Mouse (Mus musculus) CH12.LX (cell line): ENCODE results near the gene Jmjd1c. TPM values are rescaled to one million over a fixed set of nuclear protein-coding genes. Genes with fewer than 3 reads are reported as not detected.
A peak's percentile ranks its signal among the peaks of the same experiment; 100 is the strongest.

Experiments used
- DNase-seq: peaks from one replicate; pipeline ENCODE4 v3.0.0-alpha.2; 2013; ENCODE audit errors: extremely low read depth
- H3K27ac ChIP-seq: 2 replicates; pipeline ENCODE4 v1.5.1; 2012; ENCODE audit warnings: low read depth, mild to moderate bottlenecking, control low read depth, moderate library complexity; ENCODE audit not compliant: insufficient read depth
- H3K27me3 ChIP-seq: replicated peaks from 2 replicates; pipeline ENCODE3; 2012; ENCODE audit warnings: inconsistent platforms
- H3K36me3 ChIP-seq, 2 experiments: replicated peaks in 1 of 2; 2 replicates each; pipeline versions ENCODE3 to v1.6.1; 2012; ENCODE audit warnings: inconsistent platforms in 1 of 2, low read length in 1 of 2, mild to moderate bottlenecking in 1 of 2, mixed read lengths in 1 of 2, moderate library complexity in 1 of 2; ENCODE audit not compliant: control insufficient read depth in 1 of 2, insufficient read depth in 1 of 2
- H3K4me1 ChIP-seq, 2 experiments: 2 replicates each; pipeline ENCODE4 v1.6.1; 2012; ENCODE audit warnings: inconsistent platforms in 1 of 2, moderate library complexity in 1 of 2; ENCODE audit not compliant: insufficient read depth in 2 of 2, control insufficient read depth in 1 of 2
- H3K4me2 ChIP-seq: 2 replicates; pipeline ENCODE4 v1.6.1; 2012; ENCODE audit warnings: low read depth, mild to moderate bottlenecking, control low read depth; ENCODE audit not compliant: poor library complexity, insufficient read depth, severe bottlenecking
- H3K4me3 ChIP-seq, 3 experiments: fragments of 150-350 bp in 1 of 3; sonication (generic) in 1 of 3; replicated peaks in 1 of 3; 2 replicates each; pipeline versions ENCODE3 to v1.5.1; 2011 to 2012; ENCODE audit warnings: low read depth in 2 of 3, low read length in 2 of 3, mild to moderate bottlenecking in 2 of 3, moderate library complexity in 2 of 3, control low read depth in 1 of 3, improper control_type of control experiment in 1 of 3, inconsistent platforms in 1 of 3, mixed read lengths in 1 of 3; ENCODE audit not compliant: poor library complexity in 1 of 3
- H3K79me2 ChIP-seq: replicated peaks from 2 replicates; pipeline ENCODE4 v1.6.1; 2012; ENCODE audit warnings: mild to moderate bottlenecking, moderate library complexity; ENCODE audit not compliant: control insufficient read depth, poor library complexity, insufficient read depth, severe bottlenecking; ENCODE audit errors: extremely low read depth
- H3K9ac ChIP-seq: 2 replicates; pipeline ENCODE4 v1.6.1; 2012; ENCODE audit warnings: low read depth, mild to moderate bottlenecking, control low read depth, moderate library complexity; ENCODE audit not compliant: insufficient read depth
- H3K9me3 ChIP-seq: replicated peaks from 2 replicates; pipeline ENCODE3; 2012; ENCODE audit warnings: low read length, inconsistent platforms, mixed read lengths
- BHLHE40 ChIP-seq: IDR thresholded peaks from 2 replicates; pipeline ENCODE4 v1.6.1; 2011; ENCODE audit warnings: mild to moderate bottlenecking, low read depth, low read length, improper control_type of control experiment
- CHD1 ChIP-seq: IDR thresholded peaks from 2 replicates; pipeline ENCODE4 v1.6.1; 2012; ENCODE audit warnings: low read depth, low read length, improper control_type of control experiment, inconsistent platforms
- CHD2 ChIP-seq: IDR thresholded peaks from 2 replicates; pipeline ENCODE4 v1.6.1; 2011; ENCODE audit warnings: low read length, improper control_type of control experiment
- CTCF ChIP-seq, 2 experiments: IDR thresholded peaks in 1 of 2; conservative IDR thresholded peaks in 1 of 2; 2 replicates each; pipeline ENCODE4 v1.5.1; 2011 to 2012; ENCODE audit warnings: low read depth in 2 of 2, low read length in 2 of 2, improper control_type of control experiment in 1 of 2, inconsistent platforms in 1 of 2, mild to moderate bottlenecking in 1 of 2, moderate library complexity in 1 of 2
- E2F4 ChIP-seq: IDR thresholded peaks from 2 replicates; pipeline ENCODE4 v1.6.1; 2011; ENCODE audit warnings: low read depth, low read length, improper control_type of control experiment; ENCODE audit not compliant: insufficient replicate concordance
- ELF1 ChIP-seq: IDR thresholded peaks from 2 replicates; pipeline ENCODE4 v1.6.1; 2014; ENCODE audit warnings: low read depth, mild to moderate bottlenecking, inconsistent platforms, low read length, improper control_type of control experiment
- EP300 ChIP-seq: IDR thresholded peaks from 2 replicates; pipeline ENCODE4 v1.6.1; 2011; ENCODE audit warnings: low read length, improper control_type of control experiment
- ETS1 ChIP-seq: conservative IDR thresholded peaks from 2 replicates; pipeline ENCODE4 v1.6.1; 2012; ENCODE audit warnings: low read depth, mild to moderate bottlenecking, inconsistent platforms, low read length, improper control_type of control experiment, moderate library complexity
- GABPA ChIP-seq: IDR thresholded peaks from 2 replicates; pipeline ENCODE4 v1.6.1; 2012; ENCODE audit warnings: low read depth, low read length, improper control_type of control experiment, inconsistent platforms; ENCODE audit not compliant: insufficient replicate concordance
- HCFC1 ChIP-seq: IDR thresholded peaks from 2 replicates; pipeline ENCODE4 v1.6.1; 2012; ENCODE audit warnings: low read depth, mild to moderate bottlenecking, inconsistent platforms, low read length, improper control_type of control experiment
- IRF4 ChIP-seq: IDR thresholded peaks from 2 replicates; pipeline ENCODE4 v1.6.1; 2014; ENCODE audit warnings: low read depth, mild to moderate bottlenecking, inconsistent platforms, low read length, improper control_type of control experiment
- JUN ChIP-seq: IDR thresholded peaks from 2 replicates; pipeline ENCODE4 v1.6.1; 2011; ENCODE audit warnings: low read depth, mild to moderate bottlenecking, low read length, improper control_type of control experiment, moderate library complexity; ENCODE audit not compliant: insufficient read depth
- JUND ChIP-seq: conservative IDR thresholded peaks from 2 replicates; pipeline ENCODE4 v1.6.1; 2011; ENCODE audit warnings: low read depth, low read length, improper control_type of control experiment
- KAT2A ChIP-seq: IDR thresholded peaks from 2 replicates; pipeline ENCODE4 v1.6.1; 2012; ENCODE audit warnings: low read length, improper control_type of control experiment, inconsistent platforms; ENCODE audit not compliant: insufficient replicate concordance
- MAFK ChIP-seq: IDR thresholded peaks from 2 replicates; pipeline ENCODE4 v1.6.1; 2011; ENCODE audit warnings: low read length, improper control_type of control experiment; ENCODE audit not compliant: insufficient replicate concordance
- MAX ChIP-seq: IDR thresholded peaks from 2 replicates; pipeline ENCODE4 v1.6.1; 2011; ENCODE audit warnings: low read length, improper control_type of control experiment
- MAZ ChIP-seq: IDR thresholded peaks from 2 replicates; pipeline ENCODE4 v1.6.1; 2012; ENCODE audit warnings: low read depth, mild to moderate bottlenecking, inconsistent platforms, low read length, improper control_type of control experiment, moderate library complexity
- MEF2A ChIP-seq: IDR thresholded peaks from 2 replicates; pipeline ENCODE4 v1.6.1; 2014; ENCODE audit warnings: low read depth, mild to moderate bottlenecking, inconsistent platforms, low read length, improper control_type of control experiment, borderline replicate concordance
- MXI1 ChIP-seq: IDR thresholded peaks from 2 replicates; pipeline ENCODE4 v1.6.1; 2011; ENCODE audit warnings: mild to moderate bottlenecking, low read depth, low read length, improper control_type of control experiment
- MYC ChIP-seq: IDR thresholded peaks from 2 replicates; pipeline ENCODE4 v1.6.1; 2011; ENCODE audit warnings: low read depth, mild to moderate bottlenecking, improper control_type of control experiment, low read length
- NELFE ChIP-seq: IDR thresholded peaks from 2 replicates; pipeline ENCODE4 v1.6.1; 2011; ENCODE audit warnings: low read depth, low read length, improper control_type of control experiment
- NRF1 ChIP-seq: IDR thresholded peaks from 2 replicates; pipeline ENCODE4 v1.6.1; 2014; ENCODE audit warnings: low read depth, mild to moderate bottlenecking, inconsistent platforms, low read length, improper control_type of control experiment, moderate library complexity
- PAX5 ChIP-seq: IDR thresholded peaks from 2 replicates; pipeline ENCODE4 v1.6.1; 2012; ENCODE audit warnings: low read length, inconsistent platforms, mixed read lengths
- POLR2A ChIP-seq: IDR thresholded peaks from 2 replicates; pipeline ENCODE4 v1.6.1; 2011; ENCODE audit warnings: low read depth, mild to moderate bottlenecking, improper control_type of control experiment, low read length
- POLR2AphosphoS2 ChIP-seq: IDR thresholded peaks from 2 replicates; pipeline ENCODE4 v1.6.1; 2011; ENCODE audit warnings: low read depth, low read length, improper control_type of control experiment
- RAD21 ChIP-seq: IDR thresholded peaks from 2 replicates; pipeline ENCODE4 v1.6.1; 2011; ENCODE audit warnings: low read depth, mild to moderate bottlenecking, low read length, improper control_type of control experiment, moderate library complexity
- RCOR1 ChIP-seq: conservative IDR thresholded peaks from 2 replicates; pipeline ENCODE4 v1.6.1; 2012; ENCODE audit warnings: low read depth, mild to moderate bottlenecking, inconsistent platforms, low read length, improper control_type of control experiment
- SIN3A ChIP-seq: IDR thresholded peaks from 2 replicates; pipeline ENCODE4 v1.6.1; 2012; ENCODE audit warnings: low read length, improper control_type of control experiment, inconsistent platforms
- SMC3 ChIP-seq: IDR thresholded peaks from 2 replicates; pipeline ENCODE4 v1.6.1; 2011; ENCODE audit warnings: low read depth, low read length, improper control_type of control experiment
- TBP ChIP-seq: conservative IDR thresholded peaks from 2 replicates; pipeline ENCODE4 v1.6.1; 2011; ENCODE audit warnings: low read depth, low read length, improper control_type of control experiment
- TCF12 ChIP-seq: IDR thresholded peaks from 2 replicates; pipeline ENCODE4 v1.6.1; 2014; ENCODE audit warnings: low read depth, mild to moderate bottlenecking, inconsistent platforms, low read length, improper control_type of control experiment
- UBTF ChIP-seq: IDR thresholded peaks from 2 replicates; pipeline ENCODE4 v1.6.1; 2012; ENCODE audit warnings: low read depth, mild to moderate bottlenecking, inconsistent platforms, low read length, improper control_type of control experiment, moderate library complexity
- USF1 ChIP-seq: IDR thresholded peaks from 2 replicates; pipeline ENCODE4 v1.6.1; 2014; ENCODE audit warnings: low read depth, mild to moderate bottlenecking, inconsistent platforms, low read length, improper control_type of control experiment
- USF2 ChIP-seq: conservative IDR thresholded peaks from 2 replicates; pipeline ENCODE4 v1.6.1; 2011; ENCODE audit warnings: low read depth, low read length, improper control_type of control experiment
- ZC3H11A ChIP-seq: IDR thresholded peaks from 2 replicates; pipeline ENCODE4 v1.6.1; 2012; ENCODE audit warnings: low read depth, mild to moderate bottlenecking, inconsistent platforms, low read length, improper control_type of control experiment
- ZKSCAN1 ChIP-seq: IDR thresholded peaks from 2 replicates; pipeline ENCODE4 v1.6.1; 2012; ENCODE audit warnings: low read depth, inconsistent platforms, low read length, improper control_type of control experiment, borderline replicate concordance
- ZMIZ1 ChIP-seq: IDR thresholded peaks from 2 replicates; pipeline ENCODE4 v1.6.1; 2012; ENCODE audit warnings: low read depth, mild to moderate bottlenecking, inconsistent platforms, low read length, improper control_type of control experiment
- ZNF384 ChIP-seq: IDR thresholded peaks from 2 replicates; pipeline ENCODE4 v1.6.1; 2012; ENCODE audit warnings: low read depth, low read length, improper control_type of control experiment, inconsistent platforms
- dilution Hi-C: fragments of 300-500 bp; cut with MboI; formaldehyde crosslinking; loops from 2 replicates; pipeline ENCODE4 v1.14.3; 2020; ENCODE audit warnings: low sequenced_read_pairs; ENCODE audit not compliant: extremely low pct_unique_long_range_greater_than_20kb, extremely low pct_ligation_motif_present
- in situ Hi-C: fragments of 300-500 bp; cut with MboI; formaldehyde crosslinking; loops from 3 replicates; pipeline ENCODE4 v1.14.3; 2019; ENCODE audit warnings: low sequenced_read_pairs, low pct_ligation_motif_present, low pct_unique_long_range_greater_than_20kb, mixed read lengths
- polyA plus RNA-seq: library from polyadenylated mRNA; unstranded; fragments of >175 nt; gene quantifications from 2 replicates; pipeline ENCODE4 v1.2.1, GENCODE M21; 2012; ENCODE audit warnings: low read depth; ENCODE audit not compliant: insufficient read length
- total RNA-seq, 2 experiments: library from RNA; depleted of rRNA; stranded (reverse); fragments of 300-350 nt in 1 of 2; fragments of >200 nt in 1 of 2; gene quantifications; 2 replicates each; pipeline ENCODE4 v1.2.3; 2012 to 2014

Gene Jmjd1c
- total and polyA plus RNA-seq, 3 experiments, result 41.2 to 50.1 (median 41.6) TPM

- H3K4me3 ChIP-seq, result no peak overlapping the region
- no peaks in the 10 kb centered on the region for H3K79me2 ChIP-seq
- TF ChIP-seq RCOR1 (0 out of 2 replicates have a peak, but pooled peaks have one; percentile 22), UBTF (no peak), ZKSCAN1 (no peak), PAX5 (no peak), TCF12 (0 out of 2 replicates have a peak, but pooled peaks have one; percentile 23), USF1 (no peak), ZMIZ1 (no peak), JUN (no peak), MAZ (no peak), JUND (0 out of 2 replicates have a peak, but pooled peaks have one; percentile 17), TBP (no peak), BHLHE40 (peak; percentile 69), ELF1 (no peak), CHD2 (no peak; the same call in none of the 2 replicates), CHD1 (no peak), MYC (no peak), KAT2A (no peak), GABPA (no peak), MAFK (no peak), E2F4 (no peak), ETS1 (peak; percentile 60), SMC3 (no peak), HCFC1 (peak; percentile 30; the same call in 1 of the 2 replicates), ZNF384 (no peak), ZC3H11A (no peak), MAX (no peak), EP300 (peak; percentile 78), IRF4 (peak; percentile 79), RAD21 (no peak), POLR2A (no peak), USF2 (no peak), SIN3A (peak; percentile 54), NELFE (no peak), CTCF (conservative IDR thresholded peaks at IDR 0.05 in 1 of 2, IDR thresholded peaks at IDR 0.05 in 1 of 2; ENCODE audit: low read depth in 2 of 2, low read length in 2 of 2) (no peak), MXI1 (no peak), NRF1 (no peak), MEF2A (peak; percentile 72), POLR2AphosphoS2 (no peak)
- TF ChIP-seq, all 38 proteins: peak for 10
- in situ Hi-C loops, result no loop called here
- Histone ChIP-seq H3K36me3 (no peaks in the 10 kb centered on the region), H3K27me3 (no peaks in the 10 kb centered on the region), H3K9ac (peak overlapping the region; percentile 20), H3K4me1 (peaks cover 19 to 59% of the 10 kb centered on the region in 2 experiments; a peak in 3 of 4 replicates), H3K27ac (peak overlapping the region; percentile 70), H3K4me2 (peak overlapping the region; percentile 33; the same call in 1 of the 2 replicates), H3K9me3 (no peaks in the 10 kb centered on the region)
- dilution Hi-C loops, result no loop called here
- no peak for DNase-seq
These were observed 194.7 kb downstream of the Jmjd1c start for GRCm38 (mm10) chr10:67290622-67291021.
